Mouse (Mus musculus) testis, adult 2 months (tissue): ENCODE results near the gene Rad51b. TPM values are rescaled to one million over a fixed set of nuclear protein-coding genes. Genes with fewer than 3 reads are reported as not detected.

Experiments used
- H3K27ac ChIP-seq: fragments of 200-500 bp; 2 replicates; pipeline ENCODE4 v1.5.1; 2012; ENCODE audit warnings: low read depth, low read length; ENCODE audit not compliant: control insufficient read depth, insufficient read depth
- H3K27me3 ChIP-seq: fragments of 200-500 bp; 2 replicates; pipeline ENCODE4 v1.6.1; 2012; ENCODE audit warnings: mild to moderate bottlenecking, low read length, moderate library complexity; ENCODE audit not compliant: control insufficient read depth, insufficient read depth
- H3K36me3 ChIP-seq: fragments of 200-500 bp; 2 replicates; pipeline ENCODE4 v1.6.1; 2012; ENCODE audit warnings: mild to moderate bottlenecking, low read length; ENCODE audit not compliant: control insufficient read depth, insufficient read depth
- H3K4me1 ChIP-seq: fragments of 200-500 bp; 2 replicates; pipeline ENCODE4 v1.6.1; 2012; ENCODE audit warnings: low read length; ENCODE audit not compliant: control insufficient read depth, insufficient read depth
- H3K4me3 ChIP-seq: fragments of 200-500 bp; 2 replicates; pipeline ENCODE4 v1.5.1; 2012; ENCODE audit warnings: low read depth, mild to moderate bottlenecking, low read length, moderate library complexity, mixed read lengths; ENCODE audit not compliant: control insufficient read depth
- CTCF ChIP-seq: fragments of 200-500 bp; IDR thresholded peaks from 2 replicates; pipeline ENCODE4 v1.5.1; 2012; ENCODE audit warnings: low read depth, mild to moderate bottlenecking, inconsistent platforms, low read length, moderate library complexity; ENCODE audit not compliant: control insufficient read depth, insufficient read depth, insufficient replicate concordance
- POLR2A ChIP-seq: fragments of 200-500 bp; IDR thresholded peaks from 2 replicates; pipeline ENCODE4 v1.6.1; 2012; ENCODE audit warnings: low read depth, mild to moderate bottlenecking, inconsistent platforms, low read length, moderate library complexity; ENCODE audit not compliant: control insufficient read depth
- polyA plus RNA-seq: library from polyadenylated mRNA; depleted of rRNA; stranded (reverse); fragments of >200 nt; gene quantifications from 2 replicates; pipeline ENCODE4 v1.2.3, GENCODE M21; 2012

Gene Rad51b
- polyA plus RNA-seq, 1 experiment, result 2.7 TPM

GRCm38 (mm10) chr12:79452882-79453281, 155.8 kb downstream of the Rad51b start:
- H3K4me3 ChIP-seq, result no peak overlapping the region
- H3K36me3 ChIP-seq, result no peaks in the 10 kb centered on the region
- H3K4me1 ChIP-seq, result no peaks in the 10 kb centered on the region
- no peaks in the 10 kb centered on the region for H3K27me3 ChIP-seq
- H3K27ac ChIP-seq, result no peak overlapping the region
- TF ChIP-seq POLR2A (no peak), CTCF (no peak)

- H3K27me3 ChIP-seq, result no peaks in the 10 kb centered on the region
- H3K36me3 ChIP-seq, result no peaks in the 10 kb centered on the region
- no peak overlapping the region for H3K27ac ChIP-seq
- H3K4me1 ChIP-seq, result no peaks in the 10 kb centered on the region
- TF ChIP-seq POLR2A, result no peak
- no peak for TF ChIP-seq CTCF
- H3K4me3 ChIP-seq, result no peak overlapping the region
Measured at GRCm38 (mm10) chr12:79454017-79454416, 156.9 kb downstream of the Rad51b start.

- H3K27ac ChIP-seq, result no peak overlapping the region
- H3K36me3 ChIP-seq, result no peaks in the 10 kb centered on the region
- TF ChIP-seq POLR2A, result no peak
- TF ChIP-seq CTCF, result no peak
- H3K27me3 ChIP-seq, result no peaks in the 10 kb centered on the region
- no peaks in the 10 kb centered on the region for H3K4me1 ChIP-seq
- H3K4me3 ChIP-seq, result no peak overlapping the region
Measured at GRCm38 (mm10) chr12:79455061-79455847, 158.2 kb downstream of the Rad51b start.

- H3K27me3 ChIP-seq, result no peaks in the 10 kb centered on the region
- no peak overlapping the region for H3K27ac ChIP-seq
- no peak overlapping the region for H3K4me3 ChIP-seq
- TF ChIP-seq POLR2A (no peak), CTCF (no peak)
- H3K4me1 ChIP-seq, result no peaks in the 10 kb centered on the region
- H3K36me3 ChIP-seq, result no peaks in the 10 kb centered on the region
Measured at GRCm38 (mm10) chr12:79455848-79456164, 158.7 kb downstream of the Rad51b start.

- no peaks in the 10 kb centered on the region for H3K4me1 ChIP-seq
- no peaks in the 10 kb centered on the region for H3K27me3 ChIP-seq
- no peak overlapping the region for H3K27ac ChIP-seq
- H3K4me3 ChIP-seq, result no peak overlapping the region
- no peak for TF ChIP-seq CTCF
- TF ChIP-seq POLR2A, result no peak
- no peaks in the 10 kb centered on the region for H3K36me3 ChIP-seq
Measured at GRCm38 (mm10) chr12:79456251-79456650, 159.2 kb downstream of the Rad51b start.

- no peaks in the 10 kb centered on the region for H3K27me3 ChIP-seq
- no peak overlapping the region for H3K27ac ChIP-seq
- no peaks in the 10 kb centered on the region for H3K4me1 ChIP-seq
- no peak overlapping the region for H3K4me3 ChIP-seq
- no peak for TF ChIP-seq CTCF
- TF ChIP-seq POLR2A, result no peak
- H3K36me3 ChIP-seq, result no peaks in the 10 kb centered on the region
Measured at GRCm38 (mm10) chr12:79463371-79463770, 166.3 kb downstream of the Rad51b start.

GRCm38 (mm10) chr12:79470113-79470512, 173.0 kb downstream of the Rad51b start:
- Histone ChIP-seq H3K4me3 (no peak overlapping the region), H3K36me3 (no peaks in the 10 kb centered on the region), H3K27ac (no peak overlapping the region), H3K4me1 (no peaks in the 10 kb centered on the region), H3K27me3 (no peaks in the 10 kb centered on the region)
- no peak for TF ChIP-seq CTCF

GRCm38 (mm10) chr12:79471868-79472267, 174.8 kb downstream of the Rad51b start:
- TF ChIP-seq CTCF (no peak), POLR2A (no peak)
- Histone ChIP-seq H3K27ac (no peak overlapping the region), H3K4me3 (no peak overlapping the region), H3K36me3 (no peaks in the 10 kb centered on the region), H3K4me1 (no peaks in the 10 kb centered on the region), H3K27me3 (no peaks in the 10 kb centered on the region)
